Mouse (Mus musculus) adrenal gland, adult (tissue): ENCODE data around the gene Zfp770.

Source experiments
- DNase-seq, 2 experiments: peaks; one replicate each; pipeline ENCODE4 v3.0.0; 2022 to 2023; ENCODE audit warnings: low spot score in 1 of 2; ENCODE audit not compliant: inconsistent age in 2 of 2

Zfp770 gene

DNA sequence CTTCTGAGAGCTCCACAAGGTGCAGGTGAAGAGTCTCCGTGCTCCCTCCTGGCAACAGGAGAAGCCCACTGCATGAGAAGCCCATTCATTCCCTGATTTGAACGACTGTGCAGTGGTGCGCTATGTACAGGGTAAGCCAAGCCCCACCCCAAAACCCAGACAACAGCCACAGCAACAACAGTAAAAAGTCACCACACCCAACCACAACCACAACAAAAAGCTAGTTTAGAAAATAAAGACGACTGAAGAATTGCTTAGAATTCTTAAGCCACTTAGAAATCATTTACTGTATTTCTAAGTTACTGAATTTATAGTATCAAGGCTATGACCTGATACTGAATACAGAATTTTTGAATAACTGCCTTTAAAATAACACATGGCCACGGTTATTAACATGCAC, 56.4 kb downstream of the Zfp770 start:
- no peak for DNase-seq

DNA sequence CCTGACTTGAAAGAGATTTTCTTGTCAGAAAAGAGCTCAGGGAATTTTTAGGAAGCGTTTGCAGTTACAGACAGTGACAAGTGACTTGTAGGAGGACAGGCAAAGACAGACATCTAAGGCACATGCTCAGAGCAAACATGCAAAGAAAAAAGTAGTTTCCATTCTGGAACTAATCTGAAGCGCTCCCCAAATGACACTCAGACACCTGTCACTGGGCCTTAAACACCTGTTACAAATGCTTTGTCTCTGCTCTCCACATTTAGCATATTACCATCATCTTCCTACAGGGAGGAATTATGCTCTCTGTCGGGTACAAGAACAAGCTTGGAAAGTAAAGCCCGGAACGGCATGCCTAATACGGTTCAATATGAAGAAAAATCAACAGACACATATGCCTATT, 57.4 kb downstream of the Zfp770 start:
- DNase-seq, result no peak
